Mouse (Mus musculus): ENCODE measurements around the gene 4930524N10Rik.

Gene 4930524N10Rik

DNA sequence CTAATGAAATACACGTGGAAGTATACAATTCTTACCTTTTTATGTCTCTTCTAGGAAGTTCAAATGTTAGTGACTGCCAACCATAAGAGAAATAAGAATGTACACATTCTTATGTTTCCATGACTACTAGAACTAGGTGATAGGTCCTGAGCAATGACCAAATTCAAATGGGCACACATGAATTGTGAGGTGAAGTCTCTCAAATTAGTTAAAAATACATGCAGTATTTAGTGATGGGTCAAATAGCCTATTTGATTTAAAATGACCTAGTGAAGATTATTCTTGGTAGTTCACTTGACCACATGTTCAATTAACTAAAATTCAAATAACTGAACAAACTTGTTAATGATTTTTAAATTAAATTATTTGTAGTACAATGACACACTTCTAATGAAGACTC, at the start of gene 4930524N10Rik:
Gene 4930524N10Rik (minus strand): TSS at position 101 of the 400 bp plus-strand sequence.
- no peak for DNase-seq

DNA sequence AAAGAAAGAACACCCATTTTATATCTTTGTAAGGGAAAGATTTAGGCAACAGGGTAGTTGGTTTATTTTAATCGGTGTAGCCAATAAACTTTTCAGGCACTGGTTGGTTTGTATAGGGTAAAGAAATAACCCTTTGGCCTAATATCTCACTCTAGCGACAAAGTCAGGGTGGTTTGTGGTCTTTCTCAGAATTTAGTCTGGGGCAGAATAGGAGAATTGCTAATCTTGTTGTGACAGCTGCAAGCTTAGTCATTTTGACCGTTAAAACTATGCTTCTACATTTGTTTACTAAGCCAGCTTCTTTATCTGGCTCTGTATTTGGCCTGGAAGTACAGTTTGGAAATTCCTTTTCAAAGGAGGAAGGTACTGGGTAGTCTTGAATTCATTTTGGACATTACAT, 6.8 kb upstream of the 4930524N10Rik start:
- no peak for DNase-seq

DNA sequence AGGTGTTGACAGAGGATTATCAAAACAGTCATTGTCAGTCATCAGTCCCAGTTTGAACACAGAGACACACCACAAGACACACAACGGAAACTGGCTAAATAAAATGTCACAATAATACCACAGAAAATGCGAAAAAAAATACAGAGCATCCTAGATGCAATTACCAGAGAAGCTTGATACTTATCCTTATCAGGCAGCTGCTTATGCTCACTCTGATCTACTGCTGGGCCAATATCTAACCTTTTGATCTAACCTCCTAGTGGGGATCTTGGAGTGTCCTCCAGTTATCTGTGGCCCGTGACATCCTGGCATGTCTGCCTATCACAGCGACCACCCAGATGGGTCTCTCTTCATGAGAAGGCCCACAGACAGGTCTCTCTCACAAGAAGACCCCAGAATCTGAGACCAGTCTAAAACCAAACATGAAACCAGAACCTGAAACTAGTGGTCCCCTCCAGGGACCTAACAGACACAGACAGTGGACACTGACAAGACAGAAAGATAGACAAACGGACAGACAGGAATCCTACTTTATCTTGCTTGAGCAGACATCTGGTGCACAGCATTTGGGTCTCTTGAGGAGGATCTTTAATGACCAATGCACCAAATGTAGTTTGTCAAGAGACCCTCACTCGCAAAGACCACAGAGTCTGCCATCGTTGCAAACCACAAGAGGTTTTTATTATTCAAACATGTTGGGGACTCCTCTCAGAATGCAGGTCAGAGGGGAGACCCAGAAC, 6.3 kb upstream of the 4930524N10Rik start:
- no peak for DNase-seq

DNA sequence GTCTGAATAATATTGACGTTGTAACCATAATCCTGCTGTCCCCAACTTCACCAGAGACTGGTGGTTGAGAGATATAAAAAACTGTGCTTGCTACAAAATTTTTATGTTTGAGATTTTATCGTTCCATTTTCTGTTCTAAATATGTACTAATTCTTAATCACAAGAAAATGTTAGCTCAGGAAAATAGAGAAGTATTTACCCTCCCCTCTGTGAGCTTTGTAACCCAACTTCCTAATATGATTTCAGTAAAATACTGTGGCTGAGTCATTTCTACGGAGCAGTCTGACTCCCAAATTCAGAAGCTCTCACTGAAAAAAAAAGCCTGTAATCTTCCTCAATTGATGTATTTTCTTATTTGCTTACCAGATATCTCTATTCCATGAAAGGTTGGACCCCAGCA, 4.7 kb upstream of the 4930524N10Rik start:
- no peak for DNase-seq
